Mouse (Mus musculus): ENCODE measurements around the gene Stx8.

The Stx8 gene

DNA sequence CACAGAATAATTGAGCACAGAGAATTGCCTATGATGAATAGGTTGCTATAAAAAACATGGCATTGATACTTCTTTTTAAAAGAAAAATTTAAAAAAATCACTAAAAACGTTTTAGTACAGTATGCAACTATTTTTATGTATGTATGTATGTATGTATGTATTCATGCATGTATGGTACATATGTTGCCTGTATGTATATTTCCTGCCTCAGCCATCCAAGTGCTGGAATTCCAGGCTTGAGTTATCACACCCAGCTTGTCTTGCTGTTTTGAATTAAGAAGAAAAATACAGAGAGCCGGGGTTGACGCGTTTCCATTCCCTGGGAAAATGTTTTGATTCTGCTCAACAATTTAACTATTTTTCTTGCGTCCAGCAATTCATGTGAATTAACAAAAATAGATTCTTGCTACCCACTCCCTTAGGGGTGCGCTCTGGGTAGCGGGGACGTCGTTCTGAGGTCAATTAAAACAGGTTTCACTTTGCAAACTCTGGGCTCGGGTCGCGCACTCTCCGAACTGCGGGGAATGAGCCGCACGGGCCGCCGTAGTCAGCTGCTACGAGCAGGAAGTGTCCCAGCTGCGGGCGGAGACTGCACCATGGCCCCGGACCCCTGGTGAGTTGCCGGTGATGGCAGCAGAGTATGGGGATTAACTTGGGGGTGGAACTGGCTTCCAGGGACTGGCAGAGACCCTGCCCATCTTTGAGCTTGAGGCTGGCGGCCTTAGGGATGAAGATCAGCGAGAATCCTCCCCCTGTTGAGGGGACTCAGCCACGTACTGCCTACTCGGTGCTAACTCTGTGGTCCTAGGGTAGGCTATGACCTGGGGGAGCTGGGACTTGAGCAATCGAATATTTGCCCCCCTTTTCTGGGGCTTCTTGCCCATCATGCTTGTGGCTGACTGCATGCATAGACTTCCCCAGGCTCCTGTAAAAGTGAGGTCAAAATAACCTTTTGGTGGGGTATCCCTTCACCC is at the start of gene Stx8:
Gene Stx8, plus strand, starts transcription at position 289 of the 974 bp plus-strand sequence.
- peak; percentile 93 to 96 for DNase-seq (ENCODE audit: low spot score in 2 of 2)

DNA sequence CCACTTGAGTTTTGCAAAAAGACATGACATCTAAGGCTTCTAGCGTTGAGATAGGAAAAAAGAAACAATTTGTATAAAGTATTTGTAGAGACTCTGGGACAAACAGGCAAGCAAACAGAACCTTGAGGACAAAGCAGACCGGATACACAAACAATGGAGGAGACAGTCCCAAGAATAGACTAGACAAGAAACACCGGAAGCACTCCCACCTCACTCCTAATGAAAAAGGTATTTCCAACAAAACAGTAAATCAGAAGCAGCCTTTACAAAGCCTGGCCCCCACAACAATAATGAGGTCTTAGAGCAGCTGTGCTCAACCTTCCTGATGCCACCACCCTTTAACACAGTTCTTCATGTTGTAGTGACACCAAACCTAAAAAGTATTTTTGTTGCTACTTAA is 48.9 kb upstream of the Stx8 start:
- DNase-seq (ENCODE audit: low spot score in 2 of 2) = no peak

DNA sequence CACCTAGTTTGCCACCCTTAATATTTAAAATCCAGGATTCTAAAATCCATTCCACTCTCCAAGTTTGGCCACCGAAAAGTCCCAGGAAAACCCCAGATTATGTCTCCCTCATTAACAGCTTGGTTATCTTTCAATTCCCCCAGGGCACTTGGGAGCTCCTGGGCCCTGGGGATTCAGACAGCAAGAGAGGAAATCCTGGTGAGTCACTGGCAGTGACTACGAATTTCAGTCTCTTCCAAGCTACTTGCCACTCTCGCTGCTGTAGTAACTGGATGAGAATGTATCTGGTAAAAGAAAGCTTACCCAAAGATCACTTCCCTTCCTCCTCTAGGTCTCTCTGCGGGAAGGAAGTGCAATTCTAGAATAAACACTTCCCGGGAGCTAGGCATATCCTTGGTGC is 46.4 kb upstream of the Stx8 start:
- no peak for DNase-seq (ENCODE audit: low spot score in 2 of 2)

DNA sequence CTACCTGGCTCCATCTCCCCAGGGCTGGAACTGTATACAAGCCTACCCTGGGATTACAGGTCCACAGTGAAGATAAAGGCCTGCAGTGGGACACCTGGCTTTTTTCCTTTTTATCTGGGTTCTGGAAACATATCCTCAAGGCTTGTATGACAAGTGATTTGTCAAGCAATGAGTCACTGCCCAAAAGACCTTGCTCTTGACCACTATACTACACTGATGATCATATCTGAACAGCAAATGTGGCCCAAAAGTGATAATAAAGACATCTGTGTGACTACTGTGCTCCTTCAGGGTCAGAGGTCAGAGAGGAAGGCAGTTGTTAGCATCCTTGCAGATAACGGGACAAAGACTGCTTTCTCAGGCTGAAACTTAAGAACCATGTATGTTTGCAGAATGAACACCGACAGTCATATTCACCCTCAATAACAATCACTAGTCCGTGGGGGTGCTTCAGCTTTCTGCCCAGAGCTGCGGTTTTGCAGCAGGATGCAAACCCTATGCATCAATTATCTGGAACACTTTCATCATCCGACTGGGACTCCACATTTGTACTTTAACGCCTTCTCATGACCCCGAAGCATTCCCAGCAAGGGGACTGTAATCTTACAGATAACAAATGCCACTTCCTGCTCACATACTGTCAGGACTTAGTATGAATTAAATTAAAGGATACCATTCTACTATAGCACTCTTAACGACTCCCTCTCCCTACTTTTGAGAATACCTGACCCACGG is 45.6 kb upstream of the Stx8 start:
- no peak for DNase-seq (ENCODE audit: low spot score in 2 of 2)

DNA sequence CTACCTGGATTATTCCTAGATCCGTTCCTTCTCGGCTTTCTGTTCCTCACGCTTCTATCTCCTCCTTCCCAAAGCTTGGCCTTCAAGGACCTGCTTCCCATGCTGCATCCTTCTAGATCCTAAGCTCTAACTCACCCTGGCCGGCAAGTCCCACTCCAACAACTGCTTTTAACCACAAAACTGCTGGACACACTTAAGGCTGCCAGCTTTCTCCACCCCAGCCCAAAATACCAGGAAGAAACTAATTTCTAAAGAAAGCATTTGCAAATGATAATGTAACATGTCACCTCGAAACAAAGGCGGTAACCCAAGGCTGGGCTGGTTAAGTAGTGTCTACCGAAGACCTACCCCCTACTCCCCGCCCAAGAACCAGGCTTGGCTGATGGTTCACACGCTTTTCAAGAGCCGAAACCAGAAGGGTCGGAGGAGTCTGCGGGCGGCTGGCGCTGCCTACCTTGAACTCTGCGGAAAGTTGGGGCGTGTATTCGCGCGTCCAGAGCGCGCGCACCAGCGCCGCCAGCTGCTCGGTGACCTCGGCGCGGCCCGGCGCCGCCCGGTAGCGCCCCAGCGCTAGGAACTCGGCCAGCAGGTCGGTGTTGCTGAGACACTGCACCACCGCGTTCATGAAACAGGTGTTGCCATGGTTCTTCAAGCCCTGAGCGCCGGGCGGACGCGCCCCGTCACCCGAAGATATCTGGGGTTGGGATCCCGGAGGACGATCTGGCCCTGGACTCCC is 44.7 kb upstream of the Stx8 start:
- DNase-seq (ENCODE audit: low spot score in 2 of 2) = peak in 1 of 2 experiments; percentile 18

DNA sequence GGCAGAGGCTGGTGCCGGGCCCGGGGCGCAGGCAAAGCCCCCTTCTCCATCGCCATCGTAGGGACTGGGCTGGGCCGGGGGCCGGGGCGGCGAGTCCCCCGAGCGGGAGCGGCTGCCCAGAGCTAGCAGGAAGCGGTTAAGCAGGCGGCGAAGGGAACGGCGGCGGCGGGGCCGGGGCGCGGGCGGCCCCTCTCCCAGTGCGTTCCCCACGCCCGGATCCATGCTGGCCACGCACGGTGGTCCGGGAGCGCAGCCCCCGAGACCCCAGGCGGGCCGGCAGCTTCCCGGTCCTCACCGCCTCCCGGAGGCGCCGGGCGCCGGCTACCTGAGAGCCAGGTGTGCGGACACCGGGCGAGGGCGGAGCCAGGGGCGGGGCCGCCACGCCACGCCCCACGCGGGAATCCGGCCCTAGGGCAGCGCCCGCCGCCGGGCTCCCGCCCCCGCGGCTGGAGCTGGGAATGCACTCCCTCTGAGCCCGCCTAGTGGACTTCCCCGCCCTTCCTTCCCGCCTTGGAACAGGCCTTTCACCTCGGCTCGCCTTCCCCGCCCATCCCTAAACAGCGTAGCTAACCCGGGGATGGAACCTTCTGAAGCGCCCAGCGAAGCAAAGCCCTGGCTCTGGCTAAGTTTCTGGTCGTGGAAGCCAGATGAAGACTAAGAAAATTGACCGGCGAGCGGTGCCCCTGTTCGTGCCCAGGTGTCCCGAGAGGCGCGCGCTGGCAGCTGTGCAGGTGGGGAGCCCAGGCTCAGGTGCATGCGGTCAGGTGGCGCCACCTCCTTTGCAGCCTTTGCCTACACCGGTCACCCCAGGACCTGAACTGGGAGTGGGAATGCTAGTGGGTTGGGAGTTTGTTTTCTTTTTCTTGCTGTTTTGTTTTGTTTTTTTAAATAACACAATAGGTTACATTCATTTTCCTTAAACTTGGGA is 43.9 kb upstream of the Stx8 start, which contains the start of gene Usp43:
Gene Usp43, minus strand, starts transcription at position 327 of the 928 bp plus-strand sequence.
- DNase-seq (ENCODE audit: low spot score in 2 of 2) = peak; percentile 8 to 31

DNA sequence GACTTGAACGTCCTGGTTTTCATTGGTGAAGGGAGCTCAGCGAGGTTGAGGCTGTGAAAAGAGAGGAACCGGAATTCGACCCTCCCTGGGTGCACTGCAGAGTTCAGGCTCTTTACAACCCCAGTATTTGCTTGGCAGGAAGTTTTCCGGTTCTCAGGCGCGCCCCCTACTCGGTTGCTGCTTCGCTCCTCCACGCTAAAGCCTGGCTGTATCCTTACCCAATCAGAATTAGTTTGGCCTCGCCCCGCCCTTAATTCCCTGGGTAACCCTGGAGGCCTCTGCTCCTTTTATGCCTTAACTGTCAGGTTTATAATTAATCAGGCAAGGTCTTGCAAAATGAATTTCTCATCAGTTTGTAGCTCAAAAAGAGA is 43.3 kb upstream of the Stx8 start:
- DNase-seq (ENCODE audit: low spot score in 2 of 2) = peak; percentile 9 to 32

DNA sequence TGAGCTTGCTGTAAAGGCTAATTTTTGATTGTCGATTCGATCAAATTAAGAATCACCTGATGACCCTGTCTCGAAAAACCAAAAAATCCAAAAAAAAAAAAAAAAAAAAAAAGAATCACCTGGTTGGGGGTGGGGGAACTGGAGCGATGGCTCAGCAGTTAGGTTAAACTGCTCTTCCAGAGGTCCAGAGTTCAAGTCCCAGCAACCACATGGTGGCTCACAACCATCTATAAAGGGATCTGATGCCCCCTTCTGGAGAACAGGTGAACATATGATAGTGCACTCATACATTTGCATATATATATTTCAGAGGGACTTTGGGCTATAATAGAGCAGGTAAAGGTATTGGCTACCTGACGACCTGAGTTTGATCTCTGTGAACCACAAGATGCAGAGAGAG is 42.3 kb upstream of the Stx8 start:
- no peak for DNase-seq (ENCODE audit: low spot score in 2 of 2)

DNA sequence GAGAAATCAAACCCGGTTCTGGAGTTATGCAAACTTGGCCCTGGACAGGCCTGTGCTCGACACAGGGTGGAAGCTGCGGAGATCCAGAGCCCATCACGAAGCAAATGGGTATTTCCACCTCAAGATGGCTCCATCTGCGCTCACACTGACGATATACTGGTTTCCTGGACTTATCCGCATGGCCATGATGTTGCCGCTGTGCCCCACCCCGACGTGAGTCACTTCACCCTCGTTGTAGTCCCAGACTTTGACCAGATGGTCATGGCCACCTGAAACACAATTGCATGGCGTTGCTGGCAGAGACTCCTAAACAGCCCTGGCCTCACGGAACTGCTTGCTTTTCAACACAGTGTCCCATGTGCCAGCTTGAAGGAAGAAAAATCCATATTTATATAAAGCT is 41.0 kb upstream of the Stx8 start:
- no peak for DNase-seq (ENCODE audit: low spot score in 2 of 2)

DNA sequence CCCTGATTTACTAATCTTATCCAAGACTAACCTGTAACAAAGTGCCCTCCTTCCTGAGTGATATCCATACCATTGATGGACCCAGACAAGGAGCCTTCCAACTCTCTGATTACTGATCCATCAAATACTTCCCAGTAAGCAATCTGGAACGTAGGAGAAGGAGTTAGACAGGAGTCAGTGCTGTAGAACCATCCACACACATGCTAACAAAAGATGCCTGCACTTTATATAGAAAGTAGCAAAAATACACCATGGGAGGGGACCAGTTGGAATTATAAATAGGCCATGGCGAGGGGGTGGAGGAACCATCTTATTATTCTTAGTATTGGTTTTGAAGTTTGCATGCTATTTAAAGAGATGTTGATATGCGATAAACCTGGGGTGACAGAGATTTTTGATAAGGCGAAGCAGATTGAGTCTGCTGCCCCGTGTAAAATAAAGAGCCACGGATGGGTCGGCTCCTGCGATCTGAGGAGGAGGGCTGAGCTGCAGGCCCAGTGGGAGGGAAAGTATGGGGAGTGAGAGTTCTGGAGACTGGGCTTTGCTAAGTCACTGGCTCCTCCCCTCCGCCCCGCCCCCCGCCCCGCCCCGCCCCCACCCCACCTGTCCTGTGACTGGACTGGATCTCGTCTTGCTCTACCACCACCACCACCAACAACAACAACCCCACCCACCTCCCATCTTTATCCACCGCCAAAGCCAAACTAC is 39.5 kb upstream of the Stx8 start:
- DNase-seq (ENCODE audit: low spot score in 2 of 2) = no peak

DNA sequence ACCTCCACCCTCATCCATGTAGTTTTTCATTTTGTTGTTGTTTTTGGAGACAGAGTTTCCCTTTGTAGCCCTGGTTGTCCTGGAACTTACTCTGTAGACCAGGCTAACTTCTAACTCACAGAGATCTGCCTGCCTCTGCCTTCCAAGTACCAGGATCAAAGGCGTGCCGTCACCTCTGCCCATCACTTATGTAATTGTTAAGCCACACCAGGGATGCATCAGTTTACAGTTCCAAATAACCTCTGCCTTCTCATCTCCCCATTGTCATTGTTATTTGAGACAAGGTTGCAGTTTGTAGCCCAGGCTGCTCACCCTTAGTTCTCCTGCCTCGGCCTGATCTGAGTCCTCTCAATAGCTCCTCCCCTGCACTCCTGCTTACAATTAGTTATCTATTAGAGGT is 33.8 kb upstream of the Stx8 start:
- no peak for DNase-seq (ENCODE audit: low spot score in 2 of 2)

DNA sequence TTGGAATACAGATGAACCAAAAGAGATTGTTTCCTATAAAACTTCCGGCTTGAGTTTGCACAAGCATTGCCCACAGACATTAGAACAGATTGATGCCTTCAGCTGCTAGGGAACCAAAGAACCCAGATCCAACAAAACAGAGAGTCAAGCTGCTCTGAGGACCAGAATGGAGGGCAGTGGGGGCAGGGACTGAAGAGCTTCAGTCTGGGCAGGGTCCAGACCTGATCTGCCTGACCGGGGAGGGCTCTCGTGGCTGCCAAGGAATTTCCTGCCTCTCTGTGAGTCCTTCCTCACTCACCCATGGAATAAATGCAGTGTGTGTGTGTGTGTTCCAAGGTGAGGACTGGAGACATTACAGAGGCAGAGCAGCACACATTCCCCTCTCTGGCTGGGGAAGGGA is 17.8 kb upstream of the Stx8 start:
- DNase-seq (ENCODE audit: low spot score in 2 of 2) = no peak

DNA sequence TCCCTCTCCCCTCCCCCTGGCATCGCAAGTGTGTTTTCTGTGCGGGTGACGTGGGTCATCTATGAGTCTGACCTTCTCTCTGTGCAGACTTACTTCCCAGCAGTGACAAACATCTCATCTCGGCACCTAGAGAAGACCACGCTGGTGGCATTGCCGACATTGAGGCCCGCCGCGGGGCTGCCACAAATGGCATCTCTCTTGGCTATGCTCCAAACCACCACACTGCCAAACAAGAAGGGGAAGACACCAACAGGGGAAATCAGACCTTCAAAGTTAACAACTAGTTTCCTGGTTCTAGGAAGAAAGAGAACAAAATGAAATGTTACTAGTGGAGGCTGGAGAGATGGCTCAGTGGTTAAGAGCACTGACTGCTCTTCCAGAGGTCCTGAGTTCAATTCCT is 16.5 kb upstream of the Stx8 start:
- no peak for DNase-seq (ENCODE audit: low spot score in 2 of 2)

DNA sequence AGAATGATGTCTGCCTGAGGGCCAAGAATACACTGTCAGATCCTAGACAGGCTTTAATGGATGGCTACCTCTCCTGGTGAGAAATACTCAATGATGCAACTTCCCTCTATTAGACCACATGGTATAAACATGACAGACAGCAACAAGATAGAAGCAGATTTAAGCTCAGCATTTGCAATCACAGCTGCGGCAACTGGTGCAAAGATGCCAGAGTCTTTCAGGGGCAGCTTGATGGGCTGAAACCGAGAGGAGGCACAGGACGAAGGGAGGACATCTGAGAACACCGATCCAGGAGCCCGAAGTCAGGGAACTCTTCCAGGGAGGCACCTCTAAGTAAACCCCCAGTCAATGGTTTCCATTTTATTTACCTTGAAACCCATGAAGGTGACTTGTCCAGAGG is 12.4 kb upstream of the Stx8 start:
- DNase-seq (ENCODE audit: low spot score in 2 of 2) = no peak

DNA sequence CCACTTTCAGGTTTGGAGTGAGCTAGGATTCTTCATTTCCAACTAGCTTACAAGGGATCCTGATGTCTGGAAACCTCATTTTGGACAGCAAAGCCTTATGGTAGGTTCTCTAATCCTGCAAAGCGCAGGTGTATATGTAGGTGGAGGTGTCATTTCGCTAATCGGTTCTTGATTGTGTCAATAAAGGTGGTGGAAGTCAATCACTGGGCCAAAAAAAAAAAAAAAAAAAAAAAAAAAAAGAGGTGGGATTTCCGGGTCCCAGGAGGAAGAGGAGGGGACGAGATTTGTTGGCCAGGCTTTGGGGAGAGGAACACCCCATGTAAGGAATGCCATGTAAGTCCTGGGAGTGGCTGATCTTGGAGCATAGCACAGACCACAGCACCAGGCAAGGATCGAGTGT is 11.6 kb upstream of the Stx8 start:
- DNase-seq (ENCODE audit: low spot score in 2 of 2) = no peak

DNA sequence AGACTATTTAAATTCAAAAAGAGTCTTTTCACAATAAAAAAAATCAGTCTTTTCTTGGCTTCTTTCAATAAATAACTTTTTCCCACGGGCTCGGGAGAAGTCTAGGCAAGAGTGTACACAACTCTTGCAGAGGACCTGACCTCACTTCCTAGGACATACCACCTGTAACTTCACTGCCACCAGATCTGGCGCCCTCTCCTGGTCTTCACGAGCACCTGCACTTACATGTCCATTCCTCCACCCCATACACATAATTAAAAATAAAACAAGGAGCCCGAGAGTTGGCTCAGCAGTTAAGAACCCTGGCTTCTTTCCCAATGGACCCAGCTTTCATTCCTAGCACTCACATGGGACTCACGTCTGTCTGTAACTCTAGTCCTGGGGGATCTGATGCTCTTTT is 1.9 kb upstream of the Stx8 start:
- peak in 1 of 2 experiments; percentile 26 for DNase-seq (ENCODE audit: low spot score in 2 of 2)

DNA sequence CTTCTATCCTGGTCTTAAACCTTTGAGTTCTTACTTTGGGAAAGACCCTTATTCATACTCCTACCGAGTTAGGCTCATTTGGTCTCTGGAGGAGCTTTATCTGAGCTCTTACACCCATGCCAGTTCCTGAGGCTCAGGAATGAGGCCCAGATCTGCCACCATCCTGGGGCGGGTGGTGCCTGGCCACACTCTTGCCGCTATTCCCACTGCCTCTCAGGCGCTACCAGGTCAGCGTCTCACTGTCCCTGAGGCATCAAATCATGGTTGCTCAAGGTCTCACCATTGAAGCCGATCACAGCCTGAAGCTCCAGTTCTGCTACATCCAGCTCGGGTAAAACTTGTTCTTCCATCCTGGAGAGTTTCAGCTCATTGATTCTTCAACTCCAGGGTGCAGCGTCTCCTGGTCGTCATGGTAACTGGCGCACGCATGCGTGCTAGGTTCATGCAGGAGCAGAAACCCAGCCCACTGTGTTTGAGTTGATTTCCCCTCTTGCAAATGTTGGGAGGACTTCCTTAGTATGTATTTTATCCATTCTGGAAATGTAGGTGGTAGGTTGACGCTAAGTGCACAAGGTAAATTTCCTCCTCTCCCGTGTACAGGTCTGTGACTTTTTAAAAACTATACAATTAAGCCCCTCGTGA is 630 bp upstream of the Stx8 start, which contains the start of gene Cfap52:
Gene Cfap52, minus strand, starts transcription at position 410 of the 642 bp plus-strand sequence.
- peak; percentile 62 to 85 for DNase-seq (ENCODE audit: low spot score in 2 of 2)

DNA sequence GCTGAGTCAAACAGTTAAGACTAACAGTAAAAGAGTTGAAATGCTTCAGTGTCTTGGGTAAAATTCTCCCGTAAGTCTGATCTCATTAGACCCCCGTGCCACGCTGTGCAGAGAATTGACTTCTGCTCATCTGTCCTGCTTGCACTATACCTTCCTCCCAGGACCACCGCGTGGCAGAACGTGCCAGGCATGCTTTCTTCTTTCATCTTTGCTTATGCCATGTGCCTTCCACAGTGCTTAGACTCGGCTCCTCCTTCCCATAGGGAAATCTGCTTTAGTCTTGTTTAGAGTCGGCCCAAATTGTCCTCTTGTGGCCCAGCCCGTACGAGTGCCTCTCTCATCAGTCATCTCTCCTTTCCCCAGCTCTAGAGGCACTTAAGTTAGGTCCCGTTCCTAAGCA is 1.8 kb downstream of the Stx8 start:
- no peak for DNase-seq (ENCODE audit: low spot score in 2 of 2)

DNA sequence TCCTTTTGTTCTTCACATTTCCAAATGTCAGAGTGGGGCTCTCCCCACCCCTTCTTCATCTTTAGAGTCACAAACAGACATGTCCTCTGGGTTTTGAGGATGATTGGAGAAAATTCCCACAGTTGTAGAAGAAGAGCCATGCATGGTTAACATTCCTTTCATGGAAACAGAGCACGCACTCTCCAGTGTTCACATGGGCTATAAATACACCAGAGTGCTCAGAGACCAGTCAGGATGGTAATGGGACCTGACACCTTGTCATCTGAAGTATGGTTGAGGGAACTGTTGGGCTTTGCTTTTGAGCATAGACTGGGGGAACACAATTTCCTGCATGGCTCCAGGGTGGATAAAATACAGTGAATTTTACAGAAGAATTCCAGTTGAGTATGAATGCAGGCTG is 6.6 kb downstream of the Stx8 start:
- DNase-seq (ENCODE audit: low spot score in 2 of 2) = no peak

DNA sequence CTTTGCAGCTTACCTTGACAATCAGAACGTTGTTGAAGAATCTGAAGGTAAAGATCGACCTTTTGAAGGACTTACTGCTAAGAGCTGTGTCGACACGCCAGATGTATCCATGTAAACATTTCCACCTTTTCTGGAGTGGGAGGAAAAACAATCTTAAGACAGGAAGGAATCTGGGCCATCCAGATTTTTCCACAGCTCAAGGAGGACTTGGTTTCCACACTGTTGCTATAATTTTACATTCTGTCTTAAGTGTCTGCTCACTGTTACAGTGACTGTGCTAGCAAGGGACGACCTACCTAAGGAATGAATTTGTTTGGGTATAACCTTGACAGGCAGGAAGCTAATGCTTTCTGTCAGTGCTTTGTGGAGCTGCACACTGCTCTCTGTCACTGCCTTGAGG is 7.2 kb downstream of the Stx8 start:
- DNase-seq (ENCODE audit: low spot score in 2 of 2) = no peak

Data from spleen, postnatal 10 days (tissue).